Mouse (Mus musculus) lung, embryonic 14.5 days (tissue): ENCODE measurements around the gene Dhcr24. TPM values are rescaled to one million over a fixed set of nuclear protein-coding genes. Genes with fewer than 3 reads are reported as not detected.

ENCODE experiments used
- ATAC-seq: fragments of 200-750 bp; cut with Nextera tagmentation; 2 replicates; pipeline ENCODE4 v1.8.0; 2017; ENCODE audit warnings: mild to moderate bottlenecking, moderate TSS enrichment, moderate library complexity; ENCODE audit not compliant: insufficient read depth
- DNase-seq: peaks from one replicate; pipeline ENCODE4 v3.0.0-alpha.2; 2015
- H3K27ac ChIP-seq: fragments of 300-500 bp; sonication (generic); 2 replicates; pipeline ENCODE4 v1.5.1; 2014; ENCODE audit warnings: low read depth, mild to moderate bottlenecking, moderate library complexity
- H3K27me3 ChIP-seq: fragments of 300-500 bp; sonication (generic); 2 replicates; pipeline ENCODE4 v1.6.1; 2014; ENCODE audit warnings: low read length, control low read depth; ENCODE audit not compliant: insufficient read depth
- H3K36me3 ChIP-seq: fragments of 300-500 bp; sonication (generic); 2 replicates; pipeline ENCODE4 v1.6.1; 2014; ENCODE audit warnings: control low read depth; ENCODE audit not compliant: insufficient read depth
- H3K4me1 ChIP-seq: fragments of 300-500 bp; sonication (generic); 2 replicates; pipeline ENCODE4 v1.6.1; 2014; ENCODE audit warnings: antibody characterized with exemption, control low read depth; ENCODE audit not compliant: insufficient read depth
- H3K4me2 ChIP-seq: fragments of 300-500 bp; sonication (generic); 2 replicates; pipeline ENCODE4 v1.6.1; 2014; ENCODE audit warnings: mild to moderate bottlenecking
- H3K4me3 ChIP-seq: fragments of 300-500 bp; sonication (generic); 2 replicates; pipeline ENCODE4 v1.5.1; 2014; ENCODE audit warnings: low read depth, low read length
- H3K9ac ChIP-seq: fragments of 300-500 bp; sonication (generic); 2 replicates; pipeline ENCODE4 v1.6.1; 2014
- H3K9me3 ChIP-seq: fragments of 300-500 bp; sonication (generic); 2 replicates; pipeline ENCODE4 v1.6.1; 2016; ENCODE audit warnings: low read depth, low read length, control low read depth
- CTCF ChIP-seq: IDR thresholded peaks from 2 replicates; pipeline ENCODE4 v1.5.1; 2016; ENCODE audit warnings: antibody characterized with exemption, low read depth
- WGBS: fragments of 180-500 bp; shearing (Covaris S2); extraction: QIAGEN DNeasy Blood & Tissue Kit; methylation state at CpG from one replicate; pipeline ENCODE4 v1.1.7; 2014; 5-methylcytosine and 5-hydroxymethylcytosine counted together
- polyA plus RNA-seq: library from polyadenylated mRNA; unstranded; fragments of >200 nt; fragmentation: Nextera tagmentation; extraction: Ambion mirVana; gene quantifications from 2 replicates; pipeline ENCODE4 v1.2.1, GENCODE M21; 2014

The Dhcr24 gene
- polyA plus RNA-seq, 1 experiment from 2014 or later, result 25.0 TPM

- Histone ChIP-seq H3K36me3 (no peaks in the 10 kb centered on the region), H3K9ac (no peak overlapping the region), H3K4me1 (0 out of 2 replicates have a peak, but pooled peaks cover 3% of the 10 kb centered on the region), H3K27me3 (peaks cover 17% of the 10 kb centered on the region), H3K9me3 (no peaks in the 10 kb centered on the region), H3K4me2 (no peak overlapping the region), H3K27ac (no peak overlapping the region), H3K4me3 (no peak overlapping the region)
- 21% methylated on average over 9 of the region's 9 CpGs for whole genome bisulfite sequencing
- no peak for TF ChIP-seq CTCF
- ATAC-seq (no peak), DNase-seq (peak; percentile 30)
These were observed 68.0 kb downstream of the Dhcr24 start for GRCm38 (mm10) chr4:106628650-106629360.

GRCm38 (mm10) chr4:106629374-106629773 is 68.5 kb downstream of the Dhcr24 start:
- no peak overlapping the region for H3K27ac ChIP-seq
- no peak overlapping the region for H3K9ac ChIP-seq
- H3K4me3 ChIP-seq, result no peak overlapping the region
- H3K9me3 ChIP-seq, result no peaks in the 10 kb centered on the region
- no peaks in the 10 kb centered on the region for H3K36me3 ChIP-seq
- no peak overlapping the region for H3K4me2 ChIP-seq
- 62% methylated on average over 5 of the region's 5 CpGs for WGBS
- H3K4me1 ChIP-seq, result 0 out of 2 replicates have a peak, but pooled peaks cover 3% of the 10 kb centered on the region
- H3K27me3 ChIP-seq, result peaks cover 11% of the 10 kb centered on the region; the same call in 1 of the 2 replicates
- TF ChIP-seq CTCF, result no peak
- DNase-seq, result no peak
- no peak for ATAC-seq

GRCm38 (mm10) chr4:106630333-106631220 is 69.7 kb downstream of the Dhcr24 start:
- Histone ChIP-seq H3K4me3 (no peak overlapping the region), H3K36me3 (no peaks in the 10 kb centered on the region), H3K27me3 (peaks cover 7% of the 10 kb centered on the region; the same call in 1 of the 2 replicates), H3K9me3 (no peaks in the 10 kb centered on the region), H3K9ac (no peak overlapping the region), H3K27ac (no peak overlapping the region), H3K4me1 (0 out of 2 replicates have a peak, but pooled peaks cover 3% of the 10 kb centered on the region), H3K4me2 (no peak overlapping the region)
- DNase-seq, result peak; percentile 90
- WGBS, result 18% methylated on average over 14 of the region's 14 CpGs
- ATAC-seq, result peak; percentile 39; the same call in 1 of the 2 replicates
- TF ChIP-seq CTCF, result peak; percentile 90

- DNase-seq (peak; percentile 78), ATAC-seq (peak; percentile 72; the same call in 1 of the 2 replicates)
- TF ChIP-seq CTCF, result no peak
- H3K27me3 ChIP-seq, result no peaks in the 10 kb centered on the region; the same call in 1 of the 2 replicates
- 0 out of 2 replicates have a peak, but pooled peaks cover 3% of the 10 kb centered on the region for H3K4me1 ChIP-seq
- no peaks in the 10 kb centered on the region for H3K9me3 ChIP-seq
- H3K36me3 ChIP-seq, result no peaks in the 10 kb centered on the region
- no peak overlapping the region for H3K9ac ChIP-seq
- no peak overlapping the region for H3K4me3 ChIP-seq
- peak overlapping the region; percentile 65 for H3K27ac ChIP-seq
- H3K4me2 ChIP-seq, result no peak overlapping the region
- 23% methylated on average over 1 of the region's 3 CpGs for WGBS
These were observed 71.5 kb downstream of the Dhcr24 start for GRCm38 (mm10) chr4:106632313-106632712.

GRCm38 (mm10) chr4:106633281-106634085 is 72.6 kb downstream of the Dhcr24 start:
- H3K9me3 ChIP-seq, result no peaks in the 10 kb centered on the region
- DNase-seq, result peak; percentile 44
- H3K27me3 ChIP-seq, result no peaks in the 10 kb centered on the region; the same call in 1 of the 2 replicates
- H3K36me3 ChIP-seq, result no peaks in the 10 kb centered on the region
- H3K4me1 ChIP-seq, result 0 out of 2 replicates have a peak, but pooled peaks cover 3% of the 10 kb centered on the region
- no peak overlapping the region for H3K4me2 ChIP-seq
- peak; percentile 20; the same call in 1 of the 2 replicates for ATAC-seq
- TF ChIP-seq CTCF, result no peak
- H3K4me3 ChIP-seq, result no peak overlapping the region
- no peak overlapping the region for H3K9ac ChIP-seq
- peak overlapping the region; percentile 65 for H3K27ac ChIP-seq
- 21% methylated on average over 8 of the region's 8 CpGs for WGBS

- no peak for TF ChIP-seq CTCF
- DNase-seq (no peak), ATAC-seq (no peak)
- H3K9ac ChIP-seq, result no peak overlapping the region
- WGBS, result 36% methylated on average over 9 of the region's 9 CpGs
- 0 out of 2 replicates have a peak, but pooled peaks cover 3% of the 10 kb centered on the region for H3K4me1 ChIP-seq
- no peaks in the 10 kb centered on the region; the same call in 1 of the 2 replicates for H3K27me3 ChIP-seq
- no peaks in the 10 kb centered on the region for H3K36me3 ChIP-seq
- H3K27ac ChIP-seq, result peak overlapping the region; percentile 65
- no peak overlapping the region for H3K4me3 ChIP-seq
- H3K9me3 ChIP-seq, result no peaks in the 10 kb centered on the region
- H3K4me2 ChIP-seq, result no peak overlapping the region
These were observed 73.2 kb downstream of the Dhcr24 start for GRCm38 (mm10) chr4:106634086-106634479.

Other genes starting within 250 kb of the Dhcr24 start
- 12.2 and 12.6 TPM in 2 replicates for gene Usp24, start 244.8 kb upstream of the Dhcr24 start, polyA plus RNA-seq
- 1.9 and 2.3 TPM in 2 replicates for gene Pcsk9, start 96.7 kb upstream of the Dhcr24 start, polyA plus RNA-seq
- gene Bsnd, start 68.8 kb upstream of the Dhcr24 start, polyA plus RNA-seq, result not detected in 2 replicates
- gene Lexm, start 56.2 kb downstream of the Dhcr24 start, polyA plus RNA-seq, result not detected in 2 replicates
- gene Ttc22, start 61.4 kb downstream of the Dhcr24 start, polyA plus RNA-seq, result 0.92 and 1.1 TPM in 2 replicates
- gene Pars2, start 90.0 kb downstream of the Dhcr24 start, polyA plus RNA-seq, result 14.3 and 14.5 TPM in 2 replicates
- 79.1 and 80.4 TPM in 2 replicates for gene Ttc4, start 117.9 kb downstream of the Dhcr24 start, polyA plus RNA-seq
- 0.08 and 0.22 TPM in 2 replicates for gene Mroh7, start 169.9 kb downstream of the Dhcr24 start, polyA plus RNA-seq
- gene Fam151a, start 172.9 kb downstream of the Dhcr24 start, polyA plus RNA-seq, result 0.27 and 0.30 TPM in 2 replicates
- gene Acot11, start 244.0 kb downstream of the Dhcr24 start, polyA plus RNA-seq, result 0.84 and 1.1 TPM in 2 replicates